Mouse (Mus musculus): ENCODE data around the gene Atp5b. TPM values are rescaled to one million over a fixed set of nuclear protein-coding genes. Genes with fewer than 3 reads are reported as not detected.
"Not testable (repeated sequence)": the region's sequence is repeated elsewhere in the genome, so short reads cannot be mapped to it uniquely, and the experiment has no call there.

Gene Atp5b
- polyA plus RNA-seq, 1 experiment: 803 TPM

DNA sequence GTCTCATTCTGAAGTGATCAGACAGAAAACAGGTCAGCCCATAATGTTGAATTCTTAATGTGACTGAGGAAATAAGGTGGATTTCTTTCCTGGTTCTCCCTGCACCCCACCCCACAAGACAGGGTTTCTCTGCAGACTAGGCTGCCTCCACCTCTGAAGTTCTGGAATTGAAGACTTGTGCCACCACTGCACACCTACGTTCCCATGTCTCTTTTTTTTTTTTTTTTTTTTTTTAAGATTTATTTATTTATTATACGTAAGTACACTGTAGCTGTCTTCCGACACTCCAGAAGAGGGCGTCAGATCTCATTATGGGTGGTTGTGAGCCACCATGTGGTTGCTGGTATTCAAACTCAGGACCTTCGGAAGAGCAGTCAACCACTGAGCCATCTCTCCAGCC is 17.0 kb upstream of the Atp5b start:
- peaks cover 13% of the 10 kb centered on the region for H3K36me3 ChIP-seq (ENCODE audit: control insufficient read depth, insufficient read depth, low read length)
- WGBS: 78% methylated on average over 5 of the region's 5 CpGs

GRCm38 (mm10) chr10:128069201-128069600 is 13.9 kb upstream of the Atp5b start:
- Histone ChIP-seq H3K4me1 (ENCODE audit: control insufficient read depth, insufficient read depth, insufficient read length) (no peaks in the 10 kb centered on the region), H3K27ac (ENCODE audit: insufficient read depth, low read length) (no peak overlapping the region), H3K36me3 (ENCODE audit: control insufficient read depth, insufficient read depth, low read length) (peaks cover 36% of the 10 kb centered on the region), H3K4me3 (ENCODE audit: extremely low read depth, insufficient read depth, insufficient read length) (no peak overlapping the region), H3K27me3 (ENCODE audit: control insufficient read depth, insufficient read depth, low read length) (no peaks in the 10 kb centered on the region)
- TF ChIP-seq CTCF (IDR thresholded peaks at IDR 0.05; ENCODE audit: extremely low read depth, insufficient read depth, insufficient read length, insufficient replicate concordance) (no peak), POLR2A (IDR thresholded peaks at IDR 0.05; ENCODE audit: low read depth, low read length) (no peak)
- 76% methylated on average over 4 of the region's 4 CpGs for WGBS
- DNase-seq (ENCODE audit: low read depth in 1 of 2, low spot score in 2 of 2): no peak

More for the DNA sequence above, 17.0 kb upstream of the Atp5b start:
- Histone ChIP-seq H3K27me3 (ENCODE audit: control insufficient read depth, insufficient read depth, low read length) (no peaks in the 10 kb centered on the region), H3K27ac (ENCODE audit: insufficient read depth, low read length) (no peak overlapping the region), H3K4me3 (ENCODE audit: extremely low read depth, insufficient read depth, insufficient read length) (no peak overlapping the region), H3K4me1 (ENCODE audit: control insufficient read depth, insufficient read depth, insufficient read length) (no peaks in the 10 kb centered on the region; the same call in 1 of the 2 replicates)
- TF ChIP-seq POLR2A (IDR thresholded peaks at IDR 0.05; ENCODE audit: low read depth, low read length): no peak
- TF ChIP-seq CTCF (IDR thresholded peaks at IDR 0.05; ENCODE audit: extremely low read depth, insufficient read depth, insufficient read length, insufficient replicate concordance): no peak
- DNase-seq (ENCODE audit: low read depth in 1 of 2, low spot score in 2 of 2): no peak

- H3K36me3 ChIP-seq (ENCODE audit: control insufficient read depth, insufficient read depth, low read length): peaks cover 40% of the 10 kb centered on the region
- not testable (repeated sequence) for DNase-seq (ENCODE audit: low read depth in 1 of 2, low spot score in 2 of 2); H3K27ac ChIP-seq (ENCODE audit: insufficient read depth, low read length); H3K27me3 ChIP-seq (ENCODE audit: control insufficient read depth, insufficient read depth, low read length); H3K4me3 ChIP-seq (ENCODE audit: extremely low read depth, insufficient read depth, insufficient read length); H3K4me1 ChIP-seq (ENCODE audit: control insufficient read depth, insufficient read depth, insufficient read length)
- 96% methylated on average over 2 of the region's 2 CpGs for WGBS
Measured at GRCm38 (mm10) chr10:128070432-128070831, 12.6 kb upstream of the Atp5b start.

DNA sequence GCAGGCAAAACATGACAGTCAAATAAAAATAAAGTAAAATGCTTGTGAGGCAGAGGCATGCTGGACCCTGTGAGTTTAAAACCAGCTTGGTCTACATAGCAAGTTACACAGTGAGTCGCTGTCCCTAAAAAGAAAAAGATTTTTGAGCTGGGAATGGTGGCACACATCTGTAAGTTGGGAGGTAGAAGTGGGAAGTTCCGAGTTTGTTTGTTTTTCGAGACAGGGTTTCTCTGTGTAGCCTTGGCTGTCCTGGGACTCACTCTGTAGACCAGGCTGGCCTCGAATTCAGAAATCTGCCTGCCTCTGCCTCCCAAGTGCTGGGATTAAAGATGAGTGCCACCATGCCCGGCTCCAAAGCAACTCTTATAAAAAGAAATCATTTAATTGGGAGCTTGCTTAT is 4.8 kb upstream of the Atp5b start:
- not testable (repeated sequence) for H3K27me3 ChIP-seq (ENCODE audit: control insufficient read depth, insufficient read depth, low read length); DNase-seq (ENCODE audit: low read depth in 1 of 2, low spot score in 2 of 2); H3K27ac ChIP-seq (ENCODE audit: insufficient read depth, low read length); H3K4me1 ChIP-seq (ENCODE audit: control insufficient read depth, insufficient read depth, insufficient read length); H3K4me3 ChIP-seq (ENCODE audit: extremely low read depth, insufficient read depth, insufficient read length)
- WGBS: 82% methylated on average over 5 of the region's 5 CpGs
- H3K36me3 ChIP-seq (ENCODE audit: control insufficient read depth, insufficient read depth, low read length): peaks cover 14% of the 10 kb centered on the region

DNA sequence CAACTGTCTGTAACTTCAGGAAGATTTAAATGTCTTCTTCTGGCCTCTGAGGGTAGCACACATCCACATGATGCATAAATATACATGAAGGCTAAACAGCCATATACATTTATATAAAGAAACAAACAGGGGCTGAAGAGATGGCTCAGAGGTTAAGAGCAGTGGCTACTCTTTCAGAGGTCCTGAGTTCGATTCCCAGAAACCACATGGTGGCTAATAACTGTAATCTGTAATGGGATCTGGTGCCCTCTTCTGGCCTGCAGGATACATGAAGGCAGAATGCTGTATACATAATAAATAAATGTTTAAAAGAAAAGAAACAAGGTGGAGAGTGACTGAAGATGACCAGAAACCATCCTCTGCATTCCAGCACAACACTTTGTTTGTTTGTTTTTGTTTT is 2.6 kb upstream of the Atp5b start:
- Histone ChIP-seq H3K4me1 (ENCODE audit: control insufficient read depth, insufficient read depth, insufficient read length) (0 out of 2 replicates have a peak, but pooled peaks cover 3% of the 10 kb centered on the region), H3K4me3 (ENCODE audit: extremely low read depth, insufficient read depth, insufficient read length) (no peak overlapping the region), H3K27me3 (ENCODE audit: control insufficient read depth, insufficient read depth, low read length) (no peaks in the 10 kb centered on the region), H3K27ac (ENCODE audit: insufficient read depth, low read length) (no peak overlapping the region), H3K36me3 (ENCODE audit: control insufficient read depth, insufficient read depth, low read length) (peaks cover 11% of the 10 kb centered on the region)
- DNase-seq (ENCODE audit: low read depth in 1 of 2, low spot score in 2 of 2): peak in 1 of 2 experiments; percentile 41
- TF ChIP-seq POLR2A (IDR thresholded peaks at IDR 0.05; ENCODE audit: low read depth, low read length) (no peak), CTCF (IDR thresholded peaks at IDR 0.05; ENCODE audit: extremely low read depth, insufficient read depth, insufficient read length, insufficient replicate concordance) (no peak)
- WGBS: 34% methylated on average over 1 of the region's 1 CpGs

- Histone ChIP-seq H3K4me1 (ENCODE audit: control insufficient read depth, insufficient read depth, insufficient read length) (0 out of 2 replicates have a peak, but pooled peaks cover 3% of the 10 kb centered on the region), H3K4me3 (ENCODE audit: extremely low read depth, insufficient read depth, insufficient read length) (no peak overlapping the region), H3K27me3 (ENCODE audit: control insufficient read depth, insufficient read depth, low read length) (no peaks in the 10 kb centered on the region), H3K36me3 (ENCODE audit: control insufficient read depth, insufficient read depth, low read length) (peaks cover 20% of the 10 kb centered on the region), H3K27ac (ENCODE audit: insufficient read depth, low read length) (no peak overlapping the region)
- TF ChIP-seq CTCF (IDR thresholded peaks at IDR 0.05; ENCODE audit: extremely low read depth, insufficient read depth, insufficient read length, insufficient replicate concordance) (no peak), POLR2A (IDR thresholded peaks at IDR 0.05; ENCODE audit: low read depth, low read length) (no peak)
- WGBS: 42% methylated on average over 6 of the region's 6 CpGs
- DNase-seq (ENCODE audit: low read depth in 1 of 2, low spot score in 2 of 2): no peak
Measured at GRCm38 (mm10) chr10:128081807-128082476, 1.1 kb upstream of the Atp5b start.

GRCm38 (mm10) chr10:128082477-128082808 is 630 bp upstream of the Atp5b start:
- peak overlapping the region; percentile 72 for H3K27ac ChIP-seq (ENCODE audit: insufficient read depth, low read length)
- no peaks in the 10 kb centered on the region for H3K27me3 ChIP-seq (ENCODE audit: control insufficient read depth, insufficient read depth, low read length)
- peak overlapping the region; percentile 69 for H3K4me3 ChIP-seq (ENCODE audit: extremely low read depth, insufficient read depth, insufficient read length)
- H3K4me1 ChIP-seq (ENCODE audit: control insufficient read depth, insufficient read depth, insufficient read length): 0 out of 2 replicates have a peak, but pooled peaks cover 3% of the 10 kb centered on the region
- peaks cover 22% of the 10 kb centered on the region for H3K36me3 ChIP-seq (ENCODE audit: control insufficient read depth, insufficient read depth, low read length)
- DNase-seq (ENCODE audit: low read depth in 1 of 2, low spot score in 2 of 2): no peak
- TF ChIP-seq POLR2A (IDR thresholded peaks at IDR 0.05; ENCODE audit: low read depth, low read length): no peak
- TF ChIP-seq CTCF (IDR thresholded peaks at IDR 0.05; ENCODE audit: extremely low read depth, insufficient read depth, insufficient read length, insufficient replicate concordance): no peak
- 0% methylated on average over 9 of the region's 9 CpGs for WGBS
